Mouse (Mus musculus) neural tube, embryonic 13.5 days (tissue): ENCODE data around the gene F930015N05Rik. TPM values are rescaled to one million over a fixed set of nuclear protein-coding genes. Genes with fewer than 3 reads are reported as not detected.

Experiments used
- ATAC-seq: fragments of 200-750 bp; cut with Nextera tagmentation; 2 replicates; pipeline ENCODE4 v1.8.0; 2017; ENCODE audit warnings: low read depth, mild to moderate bottlenecking, moderate TSS enrichment, moderate library complexity
- H3K27ac ChIP-seq: fragments of 300-500 bp; sonication (generic); replicated peaks from 2 replicates; pipeline ENCODE4 v1.5.1; 2015; ENCODE audit warnings: moderate library complexity, mild to moderate bottlenecking, inconsistent platforms
- H3K27me3 ChIP-seq: fragments of 300-500 bp; sonication (generic); 2 replicates; pipeline ENCODE4 v1.6.1; 2015; ENCODE audit warnings: mild to moderate bottlenecking, inconsistent platforms
- H3K36me3 ChIP-seq: fragments of 300-500 bp; sonication (generic); 2 replicates; pipeline ENCODE4 v1.6.1; 2015; ENCODE audit warnings: mild to moderate bottlenecking, inconsistent platforms
- H3K4me1 ChIP-seq: fragments of 300-500 bp; sonication (generic); replicated peaks from 2 replicates; pipeline ENCODE4 v1.6.1; 2015; ENCODE audit warnings: inconsistent platforms
- H3K4me2 ChIP-seq: fragments of 300-500 bp; sonication (generic); 2 replicates; pipeline ENCODE4 v1.6.1; 2015; ENCODE audit warnings: inconsistent platforms, mild to moderate bottlenecking, moderate library complexity
- H3K4me3 ChIP-seq: fragments of 300-500 bp; sonication (generic); 2 replicates; pipeline ENCODE4 v1.5.1; 2015; ENCODE audit warnings: mild to moderate bottlenecking, inconsistent platforms
- H3K9ac ChIP-seq: fragments of 300-500 bp; sonication (generic); 2 replicates; pipeline ENCODE4 v1.6.1; 2015; ENCODE audit warnings: moderate library complexity, mild to moderate bottlenecking, inconsistent platforms
- H3K9me3 ChIP-seq: fragments of 300-500 bp; sonication (generic); 2 replicates; pipeline ENCODE4 v1.6.1; 2016; ENCODE audit warnings: inconsistent platforms
- WGBS: fragments of 180-500 bp; shearing (Covaris S2); methylation state at CpG from one replicate; pipeline ENCODE4 v1.1.7; 2015; 5-methylcytosine and 5-hydroxymethylcytosine counted together
- polyA plus RNA-seq: library from polyadenylated mRNA; unstranded; fragments of >200 nt; fragmentation: Nextera tagmentation; extraction: Ambion mirVana; gene quantifications from 2 replicates; pipeline ENCODE4 v1.2.1, GENCODE M21; 2015

F930015N05Rik gene
- 1.5 and 1.9 TPM in 2 replicates for polyA plus RNA-seq

DNA sequence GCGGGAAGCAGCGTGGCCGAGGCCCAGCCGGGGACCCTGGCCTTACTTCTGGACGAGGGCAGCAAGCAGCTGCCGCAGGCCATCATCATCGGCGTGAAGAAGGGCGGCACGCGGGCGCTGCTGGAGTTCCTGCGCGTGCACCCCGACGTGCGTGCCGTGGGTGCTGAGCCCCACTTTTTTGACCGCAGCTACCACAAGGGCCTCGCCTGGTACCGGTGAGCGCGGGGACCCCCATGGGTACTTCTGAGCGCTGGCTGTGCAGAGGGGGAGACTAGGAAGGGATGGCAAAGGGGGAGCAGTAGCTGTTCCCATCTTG, at the start of gene F930015N05Rik:
Gene F930015N05Rik, minus strand, starts transcription at position 242 of the 316 bp plus-strand sequence.
- H3K27me3 ChIP-seq, result peaks cover 25% of the 10 kb centered on the region
- ATAC-seq, result no peak
- H3K4me2 ChIP-seq, result peak within 1 kb of the TSS; percentile 92
- no peaks in the 10 kb centered on the region for H3K9me3 ChIP-seq
- no peaks in the 10 kb centered on the region for H3K36me3 ChIP-seq
- H3K4me3 ChIP-seq, result peak within 1 kb of the TSS; percentile 60
- H3K9ac ChIP-seq, result peak within 1 kb of the TSS; percentile 77
- peak within 1 kb of the TSS; percentile 59 for H3K27ac ChIP-seq
- under 1% methylated on average over 24 of the region's 24 CpGs for WGBS
- peaks cover 31% of the 10 kb centered on the region for H3K4me1 ChIP-seq

DNA sequence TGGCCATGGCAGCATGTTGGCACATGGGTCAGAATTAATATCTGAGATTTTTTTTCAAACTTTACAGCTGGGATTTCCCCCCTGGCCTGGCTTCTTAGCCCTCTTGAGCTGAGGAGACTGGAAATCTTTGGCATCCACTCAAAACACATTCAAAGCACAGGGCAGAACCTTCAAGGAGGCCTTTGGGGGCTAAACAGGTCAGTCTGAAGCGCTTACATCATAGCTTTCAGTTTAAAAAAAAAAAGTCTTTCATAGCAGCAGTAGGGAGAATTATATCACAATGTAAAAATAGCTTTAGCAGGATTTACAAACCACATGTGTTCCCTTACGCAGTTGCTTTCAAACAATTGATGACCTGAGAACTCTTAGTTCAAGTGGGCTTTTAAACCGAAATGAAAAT, 45.0 kb upstream of the F930015N05Rik start:
- H3K27ac ChIP-seq, result no peak overlapping the region
- no peaks in the 10 kb centered on the region for H3K36me3 ChIP-seq
- 86% methylated on average over 3 of the region's 3 CpGs for WGBS
- no peak overlapping the region for H3K9ac ChIP-seq
- no peak for ATAC-seq
- H3K9me3 ChIP-seq, result no peaks in the 10 kb centered on the region
- peaks cover 6% of the 10 kb centered on the region; the same call in 1 of the 2 replicates for H3K27me3 ChIP-seq
- H3K4me3 ChIP-seq, result no peak overlapping the region
- peaks cover 14% of the 10 kb centered on the region for H3K4me1 ChIP-seq
- H3K4me2 ChIP-seq, result no peak overlapping the region

DNA sequence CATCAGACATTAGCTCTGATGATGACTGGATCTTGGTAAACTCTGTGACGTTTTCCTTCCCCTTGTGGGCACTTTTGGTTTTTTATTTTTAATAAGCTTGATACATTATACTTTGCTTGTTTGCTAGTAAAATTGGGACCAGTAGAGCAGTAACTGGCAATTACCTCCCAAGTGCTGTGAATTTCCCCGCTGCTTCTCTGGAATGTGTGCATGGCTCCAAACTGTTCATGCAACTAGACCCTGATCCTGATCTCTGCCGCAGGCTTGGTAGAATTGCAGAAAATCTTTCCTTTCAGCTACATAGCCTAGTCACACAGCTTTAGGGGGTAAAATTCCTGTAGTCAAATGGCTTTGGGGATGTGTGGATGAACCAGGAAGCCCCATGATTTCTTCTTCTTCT, 37.2 kb upstream of the F930015N05Rik start:
- ATAC-seq, result no peak
- no peaks in the 10 kb centered on the region for H3K36me3 ChIP-seq
- H3K4me1 ChIP-seq, result no peaks in the 10 kb centered on the region
- H3K9ac ChIP-seq, result no peak overlapping the region
- WGBS, result 89% methylated on average over 3 of the region's 3 CpGs
- H3K4me3 ChIP-seq, result no peak overlapping the region
- no peaks in the 10 kb centered on the region for H3K9me3 ChIP-seq
- H3K4me2 ChIP-seq, result no peak overlapping the region
- no peaks in the 10 kb centered on the region for H3K27me3 ChIP-seq
- H3K27ac ChIP-seq, result no peak overlapping the region

DNA sequence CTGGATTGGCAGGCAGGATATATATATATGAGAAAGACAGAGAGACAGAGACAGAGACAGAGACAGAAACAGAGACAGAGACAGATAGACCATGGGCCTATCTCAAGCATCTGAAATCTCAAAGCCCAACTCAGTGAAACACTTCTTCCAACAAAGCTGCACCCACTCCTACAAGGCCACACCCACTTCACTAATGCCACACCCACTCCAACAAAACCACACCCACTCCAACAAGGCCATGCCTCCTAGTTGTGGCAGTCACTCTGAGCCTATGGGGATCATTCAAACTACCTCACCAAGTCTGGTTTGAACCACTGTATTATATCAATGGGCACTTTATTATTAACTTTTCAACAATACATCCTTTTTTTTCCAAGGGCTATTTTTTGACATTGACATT, 34.2 kb upstream of the F930015N05Rik start:
- no peak for ATAC-seq
- Histone ChIP-seq H3K36me3 (no peaks in the 10 kb centered on the region), H3K4me3 (no peak overlapping the region), H3K27me3 (no peaks in the 10 kb centered on the region), H3K9me3 (no peaks in the 10 kb centered on the region), H3K4me2 (no peak overlapping the region), H3K9ac (no peak overlapping the region), H3K4me1 (no peaks in the 10 kb centered on the region), H3K27ac (no peak overlapping the region)

DNA sequence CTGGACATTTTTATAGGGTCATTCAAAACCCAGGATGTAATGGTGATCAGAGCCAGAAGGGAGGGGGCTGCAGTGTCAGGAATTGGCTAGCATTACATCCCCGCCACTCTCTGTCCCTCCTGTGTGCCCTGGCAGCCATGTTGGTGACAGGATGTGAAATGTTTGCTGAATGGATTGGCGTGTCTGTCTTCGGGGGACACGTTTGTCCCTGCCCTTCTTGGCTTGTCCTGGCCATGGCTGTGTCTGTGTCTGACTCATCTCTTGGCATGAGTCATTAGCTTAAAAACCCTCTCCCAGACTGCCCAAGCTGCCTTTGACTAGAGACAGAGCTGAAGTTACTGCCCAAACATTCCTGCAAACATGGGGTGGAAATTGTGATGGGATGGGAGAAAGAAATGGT, 32.3 kb upstream of the F930015N05Rik start:
- 71% methylated on average over 4 of the region's 4 CpGs for WGBS
- H3K9ac ChIP-seq, result no peak overlapping the region

DNA sequence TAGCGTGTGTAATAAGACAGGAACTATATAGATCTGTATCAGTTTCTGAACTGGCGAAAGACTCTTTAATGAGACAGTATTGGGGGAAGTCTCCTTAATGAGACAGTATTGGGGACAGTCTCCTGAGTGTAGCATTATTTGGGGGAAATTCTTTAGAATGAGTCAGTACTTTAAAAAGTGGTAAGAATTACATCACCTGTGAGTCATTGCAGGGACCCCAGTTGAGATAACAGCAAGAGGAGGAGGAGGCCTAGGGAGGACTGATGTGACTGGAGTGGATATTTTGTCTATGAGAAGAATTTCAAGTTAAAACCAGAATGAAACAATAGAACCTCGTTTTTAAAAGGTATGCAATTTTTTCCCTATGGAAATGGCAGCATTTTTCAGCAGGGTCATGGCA, 25.3 kb upstream of the F930015N05Rik start:
- H3K9me3 ChIP-seq, result no peaks in the 10 kb centered on the region
- no peaks in the 10 kb centered on the region for H3K27me3 ChIP-seq
- no peaks in the 10 kb centered on the region for H3K36me3 ChIP-seq
- no peak overlapping the region for H3K4me3 ChIP-seq
- no peak overlapping the region for H3K4me2 ChIP-seq
- no peak for ATAC-seq
- no peak overlapping the region for H3K27ac ChIP-seq
- no peaks in the 10 kb centered on the region for H3K4me1 ChIP-seq
- 83% methylated on average over 3 of the region's 3 CpGs for WGBS
- H3K9ac ChIP-seq, result no peak overlapping the region

More for the DNA sequence above, 32.3 kb upstream of the F930015N05Rik start:
- H3K9me3 ChIP-seq, result no peaks in the 10 kb centered on the region
- H3K4me1 ChIP-seq, result no peaks in the 10 kb centered on the region
- H3K4me3 ChIP-seq, result no peak overlapping the region
- H3K27me3 ChIP-seq, result no peaks in the 10 kb centered on the region
- H3K27ac ChIP-seq, result no peak overlapping the region
- H3K36me3 ChIP-seq, result no peaks in the 10 kb centered on the region
- no peak for ATAC-seq
- H3K4me2 ChIP-seq, result no peak overlapping the region

DNA sequence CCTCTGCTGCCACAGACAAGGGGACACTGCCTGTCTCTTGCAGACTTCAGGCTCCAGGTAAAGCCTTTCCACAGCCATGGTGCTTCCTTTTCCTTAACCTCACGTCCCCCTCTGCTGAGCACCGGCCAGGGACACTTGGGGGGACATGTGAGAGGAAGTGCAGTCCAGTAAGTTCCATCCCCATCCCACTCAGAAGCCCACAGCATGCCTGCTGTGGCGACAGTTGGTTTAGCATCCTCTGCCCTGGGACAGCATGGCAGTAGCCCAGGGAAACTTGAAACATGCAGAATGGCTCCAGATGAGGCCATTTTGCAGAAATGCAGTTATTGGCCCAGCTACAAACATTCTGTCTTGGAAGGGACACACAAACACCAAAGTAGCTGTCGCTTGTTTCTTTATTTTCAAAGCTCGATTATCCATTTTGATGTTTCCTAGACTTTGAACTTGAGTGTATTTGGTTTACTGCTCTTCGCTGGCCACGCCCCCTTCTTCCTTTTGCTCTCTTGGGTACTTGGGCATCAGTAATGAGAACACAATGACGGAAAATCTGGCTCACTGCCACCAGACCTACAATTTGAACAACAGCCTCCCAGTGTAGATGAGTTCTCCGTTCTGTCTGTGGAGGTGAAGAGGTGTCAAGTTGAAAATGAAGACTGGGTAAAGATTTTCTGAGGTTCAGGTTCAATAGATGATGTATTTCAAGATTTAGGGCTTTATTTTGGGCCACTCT, 12.3 kb upstream of the F930015N05Rik start:
- Histone ChIP-seq H3K36me3 (no peaks in the 10 kb centered on the region), H3K4me3 (no peak overlapping the region), H3K27ac (no peak overlapping the region), H3K9me3 (no peaks in the 10 kb centered on the region), H3K9ac (no peak overlapping the region), H3K4me2 (no peak overlapping the region), H3K27me3 (no peaks in the 10 kb centered on the region; the same call in 1 of the 2 replicates), H3K4me1 (no peaks in the 10 kb centered on the region)
- no peak for ATAC-seq
- WGBS, result 64% methylated on average over 9 of the region's 9 CpGs

DNA sequence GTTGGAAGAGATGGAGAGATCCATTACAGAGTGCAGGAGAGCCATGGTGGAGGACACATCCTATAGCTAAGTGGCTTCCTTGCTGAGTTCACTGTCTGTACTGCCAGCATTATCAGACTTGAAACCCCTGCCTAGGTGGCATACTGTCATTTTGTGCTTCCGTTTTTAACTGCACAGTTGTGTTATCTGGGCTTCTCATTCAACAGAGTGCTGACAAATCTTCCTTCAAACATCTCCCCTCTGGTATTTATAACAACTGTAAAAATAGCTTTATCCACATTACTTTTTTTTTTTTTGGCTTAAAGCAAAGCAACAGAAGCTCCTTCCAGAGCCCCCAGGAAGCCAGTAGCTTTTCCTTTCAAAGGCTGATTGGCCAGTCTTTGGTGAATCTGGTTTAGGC, 8.8 kb upstream of the F930015N05Rik start:
- no peak overlapping the region for H3K4me3 ChIP-seq
- H3K4me2 ChIP-seq, result no peak overlapping the region
- H3K9ac ChIP-seq, result no peak overlapping the region
- H3K9me3 ChIP-seq, result no peaks in the 10 kb centered on the region
- peaks cover 11% of the 10 kb centered on the region for H3K4me1 ChIP-seq
- 86% methylated on average over 1 of the region's 1 CpGs for WGBS
- peaks cover 11% of the 10 kb centered on the region; the same call in 1 of the 2 replicates for H3K27me3 ChIP-seq
- no peak overlapping the region for H3K27ac ChIP-seq
- H3K36me3 ChIP-seq, result no peaks in the 10 kb centered on the region
- no peak for ATAC-seq

DNA sequence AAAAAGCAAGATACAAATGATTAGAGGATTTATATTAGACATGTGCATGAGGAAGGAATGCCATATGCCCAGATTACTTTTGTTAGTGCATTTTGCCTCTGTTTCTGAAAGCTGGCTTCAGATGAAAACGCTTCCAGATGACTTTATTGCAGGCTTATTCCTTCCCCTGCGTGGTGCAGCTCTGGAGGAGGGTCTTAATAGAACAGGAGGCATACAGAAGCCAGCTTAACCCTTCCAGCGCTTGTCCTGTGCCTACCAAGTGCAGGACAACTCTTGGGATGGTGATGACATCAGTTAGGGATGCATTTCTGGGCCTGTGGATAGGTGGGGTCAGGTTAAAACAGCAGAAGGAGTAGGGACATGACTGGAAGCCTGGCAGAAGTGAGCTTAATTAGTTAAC, 6.2 kb upstream of the F930015N05Rik start:
- no peaks in the 10 kb centered on the region for H3K9me3 ChIP-seq
- 37% methylated on average over 3 of the region's 3 CpGs for WGBS
- no peak overlapping the region for H3K27ac ChIP-seq
- H3K27me3 ChIP-seq, result peaks cover 15% of the 10 kb centered on the region; the same call in 1 of the 2 replicates
- no peak overlapping the region for H3K4me2 ChIP-seq
- H3K4me3 ChIP-seq, result no peak overlapping the region
- H3K9ac ChIP-seq, result no peak overlapping the region
- ATAC-seq, result no peak
- H3K36me3 ChIP-seq, result no peaks in the 10 kb centered on the region
- H3K4me1 ChIP-seq, result peaks cover 13% of the 10 kb centered on the region

DNA sequence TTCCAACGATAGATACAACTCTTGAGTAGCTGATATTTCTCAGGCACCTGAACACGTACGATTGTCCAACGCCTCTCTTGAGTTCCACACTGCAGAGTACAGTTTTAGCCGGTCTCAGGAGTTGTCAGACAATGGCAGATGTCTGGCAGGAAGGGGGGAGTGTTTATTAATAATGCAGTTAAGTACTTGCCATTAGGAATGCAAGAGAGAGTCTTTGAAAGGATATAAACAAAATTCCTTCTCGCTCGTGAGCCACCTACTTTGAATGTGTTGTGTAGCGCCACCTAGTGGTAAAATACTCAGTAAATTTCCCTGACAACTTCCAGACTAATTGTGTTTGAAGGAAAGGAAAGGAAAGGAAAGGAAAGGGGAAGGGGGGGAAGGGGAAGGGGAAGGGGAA, 5.7 kb upstream of the F930015N05Rik start:
- Histone ChIP-seq H3K4me2 (peak overlapping the region; percentile 36), H3K4me1 (peaks cover 15% of the 10 kb centered on the region), H3K27me3 (peaks cover 17% of the 10 kb centered on the region; the same call in 1 of the 2 replicates), H3K36me3 (no peaks in the 10 kb centered on the region), H3K27ac (no peak overlapping the region), H3K9ac (no peak overlapping the region), H3K9me3 (no peaks in the 10 kb centered on the region), H3K4me3 (no peak overlapping the region)
- no peak for ATAC-seq
- 33% methylated on average over 8 of the region's 8 CpGs for WGBS

DNA sequence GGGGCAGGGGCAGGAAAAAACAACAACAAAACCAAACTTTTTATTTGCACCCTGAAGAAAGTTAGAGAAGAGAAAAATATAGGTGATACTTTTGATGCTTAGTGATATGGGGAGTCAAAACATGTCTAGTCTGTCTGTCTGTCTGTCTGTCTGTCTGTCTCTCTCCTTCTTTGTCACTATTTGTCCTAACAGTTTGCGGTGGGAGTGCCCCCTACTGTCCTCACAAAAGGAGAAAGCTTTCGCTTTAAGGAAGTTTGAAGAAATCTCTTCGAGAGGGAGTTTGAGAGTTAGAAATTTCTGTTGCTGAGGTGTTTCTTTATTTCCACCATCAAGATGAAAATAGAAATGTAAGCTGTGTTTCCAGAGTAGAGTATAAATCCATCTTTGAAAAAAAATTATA, 2.5 kb upstream of the F930015N05Rik start:
- Histone ChIP-seq H3K4me2 (no peak overlapping the region), H3K27ac (no peak overlapping the region), H3K36me3 (no peaks in the 10 kb centered on the region), H3K9ac (no peak overlapping the region), H3K4me3 (no peak overlapping the region), H3K27me3 (peaks cover 22% of the 10 kb centered on the region), H3K9me3 (no peaks in the 10 kb centered on the region), H3K4me1 (peaks cover 36% of the 10 kb centered on the region)
- no peak for ATAC-seq
- 19% methylated on average over 3 of the region's 3 CpGs for whole genome bisulfite sequencing

DNA sequence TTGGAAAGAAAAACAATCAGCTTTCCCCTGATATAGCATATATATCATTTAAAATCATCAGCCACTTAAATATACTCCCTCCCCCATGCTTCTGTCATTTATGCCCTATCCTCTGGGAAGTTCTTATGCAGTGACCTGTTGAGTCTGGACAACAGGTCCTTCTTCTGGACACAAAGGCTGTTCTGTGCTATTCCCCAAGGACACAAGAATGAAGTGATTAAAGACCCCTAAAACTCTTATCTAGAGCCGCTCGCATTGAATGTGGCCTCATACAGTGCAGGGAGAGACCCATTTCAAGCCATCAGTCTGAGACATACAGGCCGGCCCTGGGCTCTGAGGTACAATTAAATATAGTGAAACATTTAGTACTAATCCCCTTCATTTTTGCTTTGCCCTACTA, 1.3 kb upstream of the F930015N05Rik start:
- Histone ChIP-seq H3K4me2 (peak overlapping the region; percentile 92), H3K4me3 (0 out of 2 replicates have a peak overlapping the region, but pooled peaks have one; percentile 10)
- ATAC-seq, result no peak

DNA sequence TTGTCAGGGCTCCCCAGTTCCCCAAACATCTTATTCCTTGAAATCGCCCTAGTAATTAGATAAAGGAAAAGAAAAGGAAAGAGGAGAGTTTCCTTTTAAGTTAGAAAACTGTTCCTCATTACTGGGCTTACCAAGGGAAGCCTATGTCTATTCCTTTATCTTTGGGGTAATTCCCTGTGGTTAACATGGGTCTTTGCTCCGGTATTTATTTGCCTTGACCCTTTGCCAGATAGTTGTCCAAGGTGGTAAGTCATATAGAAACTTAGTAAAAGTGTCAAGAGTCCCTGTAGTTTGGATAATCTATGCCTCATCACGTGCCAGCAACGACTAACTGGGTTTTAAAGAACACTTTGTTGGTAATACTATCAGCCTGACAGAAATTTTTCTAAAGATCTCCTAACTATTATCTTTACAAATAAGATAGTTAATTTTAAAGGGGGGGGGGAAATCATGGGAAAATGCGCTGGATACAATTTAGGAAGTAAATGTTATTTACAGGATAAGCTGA, 392 bp upstream of the F930015N05Rik start:
- Histone ChIP-seq H3K9ac (peak overlapping the region; percentile 77), H3K27me3 (peaks cover 20% of the 10 kb centered on the region), H3K4me3 (peak overlapping the region; percentile 60), H3K27ac (no peak overlapping the region), H3K4me1 (peaks cover 33% of the 10 kb centered on the region), H3K9me3 (no peaks in the 10 kb centered on the region), H3K4me2 (peak overlapping the region; percentile 92), H3K36me3 (no peaks in the 10 kb centered on the region)
- ATAC-seq, result no peak
- 13% methylated on average over 5 of the region's 5 CpGs for WGBS

More for the DNA sequence above, 1.3 kb upstream of the F930015N05Rik start:
- no peaks in the 10 kb centered on the region for H3K36me3 ChIP-seq
- peaks cover 17% of the 10 kb centered on the region for H3K27me3 ChIP-seq
- H3K9me3 ChIP-seq, result no peaks in the 10 kb centered on the region
- WGBS, result 31% methylated on average over 3 of the region's 3 CpGs
- H3K9ac ChIP-seq, result no peak overlapping the region
- H3K27ac ChIP-seq, result no peak overlapping the region
- peaks cover 36% of the 10 kb centered on the region for H3K4me1 ChIP-seq
